Mouse (Mus musculus) megakaryocyte, embryonic 14.5 days (primary cell): ENCODE data around the gene Trmt11.

Source experiments
- FLI1 ChIP-seq: IDR thresholded peaks from 2 replicates; pipeline ENCODE4 v1.6.1; 2012; ENCODE audit warnings: low read length, inconsistent platforms, mixed read lengths
- GATA1 ChIP-seq: IDR thresholded peaks from 3 replicates; pipeline ENCODE4 v1.6.1; 2012; ENCODE audit warnings: mixed read lengths, low read length, inconsistent platforms, borderline replicate concordance

DNA sequence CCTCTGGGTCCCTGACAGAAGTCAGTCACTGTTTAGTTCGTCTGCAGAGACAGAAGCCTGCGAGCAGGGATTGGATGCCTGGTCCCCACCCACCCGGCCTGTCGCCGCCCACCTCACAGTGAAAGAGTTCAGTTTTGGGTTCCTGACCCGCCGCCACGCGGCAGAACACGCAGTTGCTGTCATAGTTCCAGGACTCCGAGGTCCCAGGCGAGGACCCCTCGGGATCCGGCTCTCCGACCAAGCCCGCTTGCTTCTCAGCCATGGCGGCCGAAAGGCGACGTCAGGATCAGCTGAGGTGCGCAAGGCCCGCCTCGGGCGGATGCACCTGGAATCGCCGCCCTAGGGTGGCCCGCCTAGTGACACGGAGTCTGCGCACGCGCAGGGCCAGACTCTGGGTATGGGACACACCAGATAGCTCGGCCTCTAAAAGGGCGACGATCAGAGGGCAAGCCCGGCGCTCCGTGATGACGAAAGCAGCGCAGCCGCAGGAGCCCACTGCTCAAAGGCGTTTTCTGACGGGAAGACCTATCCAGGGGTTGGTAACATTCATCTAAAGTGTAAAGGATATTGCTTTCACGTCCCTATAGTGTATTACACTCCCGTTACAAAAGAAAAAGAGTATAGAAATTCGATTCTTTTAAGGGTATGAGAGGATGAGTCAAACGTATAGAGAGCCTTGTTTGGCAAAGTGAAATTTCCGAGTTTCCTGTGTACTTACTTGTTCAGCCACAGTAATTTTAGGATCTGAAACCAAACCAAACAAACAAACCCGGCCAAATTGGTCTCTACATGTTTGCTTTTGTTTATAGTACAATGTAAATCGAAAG, 17.8 kb upstream of the Trmt11 start:
- TF ChIP-seq GATA1 (no peak), FLI1 (no peak)
